Mouse (Mus musculus) embryo, embryonic 11 days (tissue): ENCODE results near the gene Fzr1.

Experiments used
- DNase-seq: peaks from one replicate; pipeline ENCODE4 v3.0.0-alpha.2; 2015

Fzr1 gene

DNA sequence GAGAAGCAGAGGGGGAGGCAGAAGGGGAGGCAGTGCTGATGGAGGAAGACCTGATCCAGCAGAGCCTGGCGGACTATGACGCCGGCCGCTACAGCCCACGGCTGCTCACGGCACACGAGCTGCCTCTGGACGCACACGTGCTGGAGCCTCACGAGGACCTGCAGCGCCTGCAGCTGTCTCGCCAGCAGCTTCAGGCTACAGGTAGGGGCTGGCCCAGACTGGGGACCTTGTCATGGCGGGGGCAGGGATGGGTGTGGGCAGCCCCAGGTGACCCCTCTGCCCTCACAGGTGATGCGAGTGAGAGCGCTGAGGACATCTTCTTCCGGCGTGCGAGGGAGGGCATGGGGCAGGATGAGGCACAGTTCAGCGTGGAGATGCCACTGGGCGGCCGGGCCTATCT is 53.1 kb downstream of the Fzr1 start:
- no peak for DNase-seq

DNA sequence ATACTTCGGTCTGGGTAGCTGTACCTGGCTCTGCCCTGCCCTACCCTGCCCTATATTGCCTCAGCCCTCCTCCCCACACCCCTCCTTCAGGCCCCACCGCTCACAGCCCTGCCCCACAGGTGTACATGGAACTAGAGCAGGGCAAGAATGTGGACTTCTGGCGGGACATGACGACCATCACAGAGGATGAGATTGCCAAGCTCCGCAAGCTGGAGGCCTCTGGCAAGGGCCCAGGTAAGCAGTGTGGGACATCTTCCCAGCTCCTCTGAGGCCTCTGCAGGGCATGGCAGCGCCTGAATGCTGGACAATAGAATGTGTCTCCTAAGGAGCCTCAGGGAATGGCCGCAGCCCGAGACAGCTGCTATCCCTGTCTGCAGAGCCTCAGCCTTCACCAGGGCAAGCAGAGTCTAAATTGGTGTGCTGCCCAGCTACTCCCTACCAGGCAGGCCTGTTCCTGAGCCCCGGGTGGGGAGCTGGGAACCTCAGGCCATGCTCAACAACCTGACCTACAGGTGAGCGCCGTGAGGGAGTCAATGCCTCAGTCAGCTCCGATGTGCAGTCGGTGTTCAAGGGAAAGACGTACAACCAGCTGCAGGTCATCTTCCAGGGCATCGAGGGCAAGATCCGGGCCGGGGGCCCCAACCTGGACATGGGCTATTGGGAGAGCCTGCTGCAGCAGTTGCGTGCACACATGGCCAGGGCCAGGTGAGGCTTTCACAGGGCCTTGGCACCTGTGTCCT is 54.4 kb downstream of the Fzr1 start:
- DNase-seq: no peak

DNA sequence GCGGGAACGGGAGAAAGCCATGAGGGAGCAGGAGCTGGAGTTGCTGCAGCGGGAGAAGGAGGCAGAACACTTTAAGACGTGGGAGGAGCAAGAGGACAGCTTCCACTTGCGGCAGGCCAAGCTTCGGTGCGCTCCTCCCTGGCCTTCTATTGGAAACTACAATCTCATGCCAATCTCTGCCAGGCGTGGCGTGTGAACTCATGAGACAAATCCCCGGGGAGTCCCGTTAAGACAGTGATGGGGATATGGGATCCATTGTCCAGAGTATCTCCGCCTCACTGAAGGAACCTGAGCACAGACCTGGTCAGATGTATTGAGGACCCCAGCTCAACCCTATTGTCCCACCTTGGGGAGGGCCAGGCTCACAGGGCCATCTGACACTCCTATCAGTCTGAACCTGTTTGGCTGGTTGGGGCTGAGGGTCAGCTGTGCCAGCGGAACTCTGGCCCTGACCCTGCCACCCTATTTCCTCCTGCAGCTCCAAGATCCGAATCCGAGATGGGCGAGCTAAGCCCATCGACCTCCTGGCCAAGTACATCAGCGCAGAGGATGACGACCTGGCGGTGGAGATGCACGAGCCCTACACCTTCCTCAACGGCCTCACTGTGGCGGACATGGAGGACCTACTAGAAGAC is 55.1 kb downstream of the Fzr1 start:
- no peak for DNase-seq

DNA sequence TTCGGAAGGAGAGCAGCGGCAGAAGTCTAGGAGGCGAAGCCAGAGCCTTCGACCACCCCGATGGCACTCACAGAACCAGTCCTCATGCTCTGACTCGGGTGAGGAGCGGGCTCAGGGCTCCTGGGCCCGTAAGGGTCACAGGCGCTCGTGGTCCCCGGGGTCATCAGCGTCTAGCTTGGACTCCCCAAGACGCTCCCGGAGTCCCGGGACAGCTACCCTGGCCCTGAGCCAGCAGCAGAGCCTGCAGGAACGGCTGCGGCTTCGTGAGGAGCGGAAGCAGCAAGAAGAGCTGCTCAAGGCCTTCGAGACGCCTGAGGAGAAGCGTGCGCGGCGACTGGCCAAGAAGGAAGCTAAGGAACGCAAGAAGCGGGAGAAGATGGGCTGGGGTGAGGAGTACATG is 55.9 kb downstream of the Fzr1 start:
- no peak for DNase-seq

- no peak for DNase-seq
Observed at GRCm38 (mm10) chr10:81321436-81321835, 56.9 kb downstream of the Fzr1 start.

GRCm38 (mm10) chr10:81320550-81321347 is 57.6 kb downstream of the Fzr1 start, which contains the start of gene Cactin:
Gene Cactin, plus strand, starts transcription at chr10:81321103.
- DNase-seq: peak; percentile 100

DNA sequence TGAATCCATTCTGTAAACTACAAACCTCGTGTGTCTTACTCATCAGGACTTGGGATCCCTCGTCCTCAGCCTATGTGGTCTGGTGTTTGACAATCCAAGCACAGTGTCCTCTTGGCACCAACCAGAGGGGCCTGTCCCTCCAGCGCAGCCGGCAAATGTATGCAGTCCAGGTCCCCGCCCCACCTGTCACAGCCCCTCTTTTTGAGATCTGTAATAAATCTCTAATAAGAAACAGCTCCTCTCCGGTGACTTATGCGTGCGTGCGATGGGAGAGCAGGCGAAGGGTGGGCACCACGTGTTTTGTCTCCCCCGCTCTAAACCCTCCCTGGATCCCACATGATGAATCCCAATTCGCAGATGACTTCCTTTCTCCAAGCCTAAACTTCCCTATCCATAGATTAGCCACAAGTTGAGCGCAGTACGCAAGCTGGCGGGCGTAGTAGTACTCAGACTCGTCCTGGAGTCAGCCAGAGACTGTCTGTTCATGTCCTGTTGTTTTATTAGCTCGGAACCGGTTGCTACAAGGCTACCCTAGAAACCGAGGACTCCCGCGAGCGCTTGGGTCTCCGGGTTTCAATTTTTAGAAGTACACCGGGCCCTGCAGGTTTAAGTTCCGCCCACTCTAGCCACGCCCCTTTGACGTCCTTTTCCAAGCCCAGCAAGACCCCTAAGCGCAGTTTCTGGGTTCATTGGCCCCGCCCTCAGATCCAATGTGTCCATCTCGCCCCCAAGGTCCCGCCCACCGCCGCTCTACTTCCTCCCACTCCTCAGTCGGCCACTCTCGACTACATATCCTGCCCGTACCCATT is 58.4 kb downstream of the Fzr1 start:
- DNase-seq: peak; percentile 99

DNA sequence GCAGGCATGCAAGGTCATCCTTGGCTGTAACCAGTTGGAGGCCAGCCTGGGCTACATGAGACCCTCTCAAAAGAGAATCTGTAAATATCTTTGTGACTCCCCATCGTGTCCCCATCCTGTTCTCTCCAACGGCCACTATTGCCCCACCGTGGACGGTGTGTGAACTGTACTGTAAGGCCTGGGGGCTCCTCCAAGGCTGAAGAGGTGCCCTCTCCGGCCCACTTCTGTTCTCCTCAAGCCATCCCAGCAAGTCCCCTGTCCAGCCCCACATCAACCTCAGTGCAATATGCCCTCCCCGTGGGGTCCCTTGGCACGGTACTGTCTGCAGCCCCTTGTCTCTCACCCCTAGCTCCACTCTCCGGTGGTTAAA is 59.0 kb downstream of the Fzr1 start:
- DNase-seq: no peak

DNA sequence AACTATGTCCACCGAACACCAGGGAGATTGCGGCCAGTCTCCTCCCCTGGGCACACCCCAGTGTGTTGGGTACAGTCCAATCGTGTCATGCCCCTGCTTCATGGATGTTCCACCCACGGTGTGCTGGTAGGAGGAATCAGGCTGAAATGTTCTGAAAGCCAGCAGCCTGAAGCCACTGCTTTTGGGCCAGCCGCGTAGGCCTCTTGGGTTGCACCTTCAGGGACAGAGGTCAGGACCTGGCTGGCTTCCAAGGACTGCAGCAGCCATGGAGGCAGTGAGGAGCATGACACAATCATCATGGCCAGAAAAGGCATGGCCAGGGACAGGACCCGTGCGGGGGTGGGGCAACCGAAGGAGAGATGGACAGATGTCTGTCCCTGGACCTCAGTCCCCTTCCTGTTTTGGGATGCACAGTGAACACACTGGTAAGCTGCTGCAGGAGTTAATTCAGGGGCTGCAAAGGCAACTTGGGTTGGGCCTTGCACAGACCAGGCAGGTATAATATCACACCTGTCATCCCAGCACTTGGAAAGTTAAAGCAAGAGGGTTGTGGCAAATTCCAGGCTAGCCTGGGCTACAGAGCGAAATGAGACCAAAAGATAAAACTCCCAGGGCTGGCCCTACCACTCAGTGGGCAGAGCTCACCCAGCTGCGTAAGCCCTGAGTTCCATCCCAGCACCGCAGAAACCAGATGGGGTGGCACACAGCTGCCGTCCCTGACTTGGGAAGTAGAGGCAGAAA is 59.6 kb downstream of the Fzr1 start:
- no peak for DNase-seq

- DNase-seq: peak; percentile 65
Observed at GRCm38 (mm10) chr10:81317273-81317672, 61.0 kb downstream of the Fzr1 start.

DNA sequence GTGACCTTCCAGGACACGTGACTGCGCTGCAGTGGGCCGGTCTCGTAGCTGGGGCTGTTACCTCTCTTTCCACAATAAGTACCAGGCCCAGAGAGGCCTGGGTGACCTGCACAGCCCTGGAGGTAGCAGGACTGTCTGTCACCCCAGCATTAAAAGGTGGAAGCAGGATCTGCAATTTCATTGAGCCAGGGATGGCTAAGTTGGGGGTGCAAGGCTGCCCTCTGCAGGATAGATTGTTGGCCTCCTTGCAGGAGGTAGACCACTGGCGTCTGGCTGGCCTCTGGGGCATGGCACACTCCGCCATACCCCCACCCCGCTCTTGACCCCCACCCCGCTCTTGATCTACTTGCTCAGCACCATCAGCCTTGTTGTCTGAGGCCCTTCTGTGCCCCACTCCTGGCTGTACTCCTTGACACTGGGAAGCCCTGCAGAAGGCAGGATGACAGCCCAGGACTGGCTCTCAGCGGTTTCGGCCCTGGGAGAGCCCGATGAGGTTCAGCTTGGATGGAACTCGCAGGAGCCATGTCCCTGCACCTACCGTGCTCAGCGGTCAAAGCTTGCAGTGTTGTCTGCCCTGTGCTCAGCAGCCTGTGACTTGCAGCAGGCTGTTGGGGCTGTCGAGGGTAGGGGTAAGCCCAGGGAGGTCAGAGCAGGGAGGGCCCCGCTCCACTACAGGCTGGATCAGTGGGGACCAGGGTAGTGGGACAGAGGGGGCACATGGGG is 61.8 kb downstream of the Fzr1 start:
- peak; percentile 55 for DNase-seq
